Mouse (Mus musculus) lung, adult 2 months (tissue): ENCODE results near the gene Oma1. TPM values are rescaled to one million over a fixed set of nuclear protein-coding genes. Genes with fewer than 3 reads are reported as not detected.

Experiments
- DNase-seq: peaks from one replicate; pipeline ENCODE4 v3.0.0; 2022
- H3K4me1 ChIP-seq: fragments of 200-500 bp; 2 replicates; pipeline ENCODE4 v1.6.1; 2011; ENCODE audit warnings: low read length; ENCODE audit not compliant: control insufficient read depth, insufficient read depth
- H3K4me3 ChIP-seq: fragments of 200-500 bp; replicated peaks from 2 replicates; pipeline ENCODE3; 2011; ENCODE audit warnings: low read depth, mild to moderate bottlenecking, control low read depth, low read length; ENCODE audit errors: extremely low read depth
- CTCF ChIP-seq: fragments of 200-500 bp; IDR thresholded peaks from 2 replicates; pipeline ENCODE4 v1.5.1; 2011; ENCODE audit warnings: mild to moderate bottlenecking, low read length, control low read depth; ENCODE audit not compliant: insufficient read depth
- POLR2A ChIP-seq: fragments of 200-500 bp; IDR thresholded peaks from 2 replicates; pipeline ENCODE4 v1.6.1; 2011; ENCODE audit warnings: low read depth, mild to moderate bottlenecking, control low read depth, low read length, borderline replicate concordance; ENCODE audit errors: extremely low read depth
- WGBS: fragments of 180-500 bp; shearing (Covaris S2); methylation state at CpG from one replicate; pipeline ENCODE4 v1.1.7; 2018; 5-methylcytosine and 5-hydroxymethylcytosine counted together
- polyA plus RNA-seq: library from polyadenylated mRNA; depleted of rRNA; stranded (reverse); fragments of >200 nt; gene quantifications from 2 replicates; pipeline ENCODE4 v1.2.3, GENCODE M21; 2012; rRNA removed

The Oma1 gene
- polyA plus RNA-seq, 1 experiment: 12.2 TPM

GRCm38 (mm10) chr4:103389583-103389982 lies 76.0 kb downstream of the Oma1 start:
- WGBS: 49% methylated on average over 3 of the region's 3 CpGs
- Histone ChIP-seq H3K4me3 (no peak overlapping the region), H3K4me1 (no peaks in the 10 kb centered on the region)
- no peak for DNase-seq
- TF ChIP-seq CTCF: no peak
- no peak for TF ChIP-seq POLR2A

DNA sequence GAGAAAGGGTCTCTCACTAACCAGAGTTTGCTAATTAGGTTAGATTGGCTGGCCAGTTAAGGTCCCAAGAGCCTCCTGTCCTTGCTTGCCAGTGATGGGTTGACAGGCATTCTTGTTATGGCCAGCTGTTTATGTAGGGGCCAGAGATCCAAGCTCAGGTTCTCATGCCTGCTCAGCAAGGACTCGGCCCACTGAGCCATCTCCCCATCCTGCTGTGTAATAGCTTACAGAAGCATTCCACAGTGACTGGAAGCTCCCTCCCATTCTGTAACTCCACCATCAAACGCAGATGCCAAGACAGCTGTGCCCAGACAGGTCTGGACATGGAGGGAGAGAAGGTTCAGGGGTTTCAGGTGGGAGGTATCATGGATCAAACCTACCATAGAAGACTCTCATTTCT lies 76.9 kb downstream of the Oma1 start:
- Histone ChIP-seq H3K4me3 (no peak overlapping the region), H3K4me1 (no peaks in the 10 kb centered on the region)
- TF ChIP-seq POLR2A (no peak), CTCF (no peak)
- DNase-seq: no peak
- 70% methylated on average over 2 of the region's 2 CpGs for WGBS

GRCm38 (mm10) chr4:103395066-103395465 lies 81.5 kb downstream of the Oma1 start:
- WGBS: 85% methylated on average over 4 of the region's 4 CpGs
- no peak for TF ChIP-seq POLR2A
- TF ChIP-seq CTCF: no peak
- DNase-seq: no peak
- H3K4me1 ChIP-seq: no peaks in the 10 kb centered on the region
- H3K4me3 ChIP-seq: no peak overlapping the region

- no peak overlapping the region for H3K4me3 ChIP-seq
- DNase-seq: no peak
- no peaks in the 10 kb centered on the region for H3K4me1 ChIP-seq
- no peak for TF ChIP-seq CTCF
- TF ChIP-seq POLR2A: no peak
- WGBS: 72% methylated on average over 9 of the region's 9 CpGs
These were observed 82.3 kb downstream of the Oma1 start for GRCm38 (mm10) chr4:103395905-103396304.

DNA sequence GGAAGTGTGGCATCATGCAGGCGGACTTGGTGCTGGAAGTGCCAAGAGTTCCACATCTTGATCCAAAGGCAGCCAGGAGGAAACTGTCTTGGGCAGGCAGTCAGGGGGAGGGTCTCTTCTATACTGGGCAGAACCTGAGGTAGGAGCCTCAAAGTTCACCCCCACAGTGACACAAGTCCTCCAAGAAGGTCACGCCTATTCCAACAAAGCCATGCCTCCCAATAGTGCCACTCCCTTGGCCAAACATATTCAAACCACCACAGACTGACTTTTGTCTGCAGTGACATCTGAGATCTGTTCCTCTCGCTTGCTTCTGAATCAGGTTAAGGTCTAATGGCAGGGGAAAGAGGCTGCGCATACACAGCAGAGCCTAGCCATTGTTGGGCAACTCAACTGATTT lies 83.3 kb downstream of the Oma1 start:
- no peak for DNase-seq
- TF ChIP-seq POLR2A: no peak
- TF ChIP-seq CTCF: no peak
- H3K4me3 ChIP-seq: no peak overlapping the region
- 83% methylated on average over 4 of the region's 4 CpGs for WGBS
- H3K4me1 ChIP-seq: no peaks in the 10 kb centered on the region

- H3K4me1 ChIP-seq: no peaks in the 10 kb centered on the region
- no peak overlapping the region for H3K4me3 ChIP-seq
- no peak for TF ChIP-seq POLR2A
- TF ChIP-seq CTCF: no peak
- 73% methylated on average over 4 of the region's 4 CpGs for WGBS
- DNase-seq: no peak
These were observed 89.0 kb downstream of the Oma1 start for GRCm38 (mm10) chr4:103402581-103402980.

- TF ChIP-seq CTCF (no peak), POLR2A (no peak)
- Histone ChIP-seq H3K4me1 (no peaks in the 10 kb centered on the region), H3K4me3 (no peak overlapping the region)
- WGBS: 39% methylated on average over 3 of the region's 3 CpGs
- no peak for DNase-seq
These were observed 91.7 kb downstream of the Oma1 start for GRCm38 (mm10) chr4:103405321-103405720.

DNA sequence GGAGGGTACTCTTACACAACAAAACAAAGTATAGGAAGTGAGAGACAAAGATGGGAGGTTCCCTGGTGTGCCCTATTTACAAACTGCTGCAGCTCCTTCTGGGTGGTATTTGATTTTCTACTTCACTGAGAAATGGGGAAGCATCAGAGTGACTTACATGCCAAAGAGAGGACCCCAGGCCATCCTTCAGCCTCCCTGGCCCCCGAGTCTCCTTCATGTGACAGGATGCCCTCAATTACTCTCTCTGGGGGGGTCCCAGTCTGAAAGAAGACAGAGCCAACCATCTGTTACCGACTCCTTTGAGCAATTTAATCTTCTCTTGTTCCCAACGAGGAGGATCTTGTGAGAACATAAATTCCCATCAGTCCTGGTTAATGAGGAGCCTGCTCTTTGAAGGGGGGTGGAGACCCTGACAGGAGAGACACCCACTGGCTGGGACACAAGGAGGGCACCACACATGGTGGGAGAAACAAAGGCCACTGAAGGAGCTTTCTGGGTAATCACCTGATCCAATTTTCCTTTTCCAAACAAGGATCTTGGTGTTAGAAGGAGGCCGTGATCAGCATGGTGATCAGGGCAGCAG lies 96.7 kb downstream of the Oma1 start:
- no peak overlapping the region for H3K4me3 ChIP-seq
- DNase-seq: no peak
- WGBS: 28% methylated on average over 4 of the region's 4 CpGs
- TF ChIP-seq POLR2A: no peak
- H3K4me1 ChIP-seq: no peaks in the 10 kb centered on the region

Other genes starting within 250 kb of the Oma1 start
- gene Mier1, start 199.4 kb upstream of the Oma1 start, polyA plus RNA-seq: 9.5 and 13.9 TPM in 2 replicates
- gene Wdr78, start 199.3 kb upstream of the Oma1 start, polyA plus RNA-seq: 2.8 and 5.6 TPM in 2 replicates
- 1.8 and 4.4 TPM in 2 replicates for gene Slc35d1, start 98.6 kb upstream of the Oma1 start, polyA plus RNA-seq
- gene 4921539E11Rik, start 22.9 kb upstream of the Oma1 start, polyA plus RNA-seq: not detected in 2 replicates